Mouse (Mus musculus): ENCODE results near the gene Wdr61. TPM values are rescaled to one million over a fixed set of nuclear protein-coding genes. Genes with fewer than 3 reads are reported as not detected.

Gene Wdr61
- total RNA-seq, 2 experiments from 2014 or later = 49.7 to 62.1 TPM

DNA sequence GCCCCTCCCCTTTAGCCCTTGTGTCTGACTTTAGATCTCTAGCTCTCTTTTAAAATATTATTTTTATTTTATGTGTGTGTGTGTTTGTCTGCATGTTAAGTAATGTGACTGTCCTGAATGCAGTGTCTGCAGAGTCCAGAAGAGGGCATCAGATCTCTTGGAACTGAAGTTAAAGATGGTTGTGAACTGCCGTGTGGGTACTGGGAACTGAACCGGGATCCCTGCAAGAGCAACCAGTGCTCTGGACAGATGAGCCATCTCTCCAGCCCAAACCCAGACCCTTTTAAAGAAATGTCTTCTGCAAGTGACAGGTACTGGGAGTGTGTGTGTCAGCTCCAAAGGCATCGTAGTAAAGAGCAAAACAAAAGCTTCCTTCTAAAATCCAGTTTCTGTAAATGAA, 68.2 kb downstream of the Wdr61 start:
- TF ChIP-seq CTCF (IDR thresholded peaks at IDR 0.05) = no peak; the same call in 1 of the 2 replicates
- no peak for DNase-seq (ENCODE audit: extremely low spot score in 1 of 2, low spot score in 2 of 2)
- no peak overlapping the region for H3K4me3 ChIP-seq
- intact Hi-C loops (cut with DNase I) = no loop called here
- H3K27ac ChIP-seq = no peak overlapping the region

Small RNA genes within 50 kb of the gene (microRNA-seq; reads per million reads assigned to microRNA genes)
- gene Mir5710 = 0.48 to 0.97 reads per million in 2 experiments

Other genes starting within 250 kb of the Wdr61 start
- 100 to 1,000 TPM; 203 to 220 TPM for gene Dmxl2, start 232.9 kb downstream of the Wdr61 start, total RNA-seq (2021)
- gene Sh2d7, start 195.5 kb downstream of the Wdr61 start, total RNA-seq (2021) = under 1 TPM in 1 of 2 experiments, not detected in 1; 0.11 TPM
- gene Cib2, start 174.3 kb downstream of the Wdr61 start, total RNA-seq (2021) = 10 to 100 TPM; 22.0 to 24.2 TPM
- 100 to 1,000 TPM; 179 to 187 TPM for gene Idh3a, start 148.2 kb downstream of the Wdr61 start, total RNA-seq (2021)
- gene Acsbg1, start 72.6 kb downstream of the Wdr61 start, total RNA-seq (2021) = 100 to 1,000 TPM; 114 to 132 TPM
- 10 to 100 TPM; 40.3 to 44.1 TPM for gene Dnaja4, start 35.6 kb downstream of the Wdr61 start, total RNA-seq (2021)
- 1 to 10 TPM; 1.4 to 2.9 TPM for gene Crabp1, start 30.2 kb upstream of the Wdr61 start, total RNA-seq (2021)
- gene Ireb2, start 129.3 kb upstream of the Wdr61 start, total RNA-seq (2021) = 10 to 100 TPM; 48.0 to 52.2 TPM
- 1 to 10 TPM; 2.2 TPM for gene Hykk, start 182.8 kb upstream of the Wdr61 start, total RNA-seq (2021)
- gene Psma4, start 216.3 kb upstream of the Wdr61 start, total RNA-seq (2021) = 100 to 1,000 TPM; 109 to 116 TPM
- not detected for gene AY074887, start 216.5 kb upstream of the Wdr61 start, total RNA-seq (2021)
- gene Chrna5, start 246.4 kb upstream of the Wdr61 start, total RNA-seq (2021) = 1 to 10 TPM; 2.2 to 3.8 TPM